In the genomic region with DNA sequence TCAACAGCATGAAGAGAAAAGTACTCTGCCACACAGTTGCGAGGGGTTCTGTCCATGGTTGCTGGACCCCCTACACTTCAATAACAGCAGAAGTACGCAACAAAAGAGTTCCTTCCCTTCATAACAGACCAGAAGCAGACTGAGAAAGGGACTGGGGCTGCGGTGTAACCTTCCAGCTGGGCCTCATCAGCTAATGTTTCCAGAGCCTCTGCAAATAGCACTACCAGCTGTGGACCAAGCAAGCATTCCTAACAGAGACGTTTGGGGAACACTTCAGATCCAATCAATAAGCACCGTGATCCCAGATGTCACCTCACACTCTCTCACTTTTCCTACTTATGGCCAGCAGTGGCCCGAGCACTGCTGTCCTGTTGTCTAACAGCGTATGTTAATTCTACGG, we compare ENCODE assay signal across 18 mouse cellular contexts. TPM values are rescaled to one million over a fixed set of nuclear protein-coding genes. Genes with fewer than 3 reads are reported as not detected.
"Had no signal": no experiment of that assay in that cellular context is flagged by ENCODE, and none has a peak within 500 bp of the region (broad histone marks: within the 10 kb centered on the region; RNA-seq: fewer than 3 reads in every experiment).

No protein-coding gene starts in this region.

- H3K27me3 ChIP-seq: midbrain, embryonic 13.5 days had no signal

- DNase-seq: kidney, adult 2 months; lung, adult 18-20 months; right cerebral cortex, postnatal 14 days; thymus, adult 2 months; thymus, postnatal 25 days had no signal

- H3K9ac ChIP-seq: liver, embryonic 14.5 days; midbrain, embryonic 13.5 days; stomach, embryonic 15.5 days had no signal

- H3K9me3 ChIP-seq: midbrain, embryonic 13.5 days; stomach, embryonic 15.5 days had no signal

- H3K27ac ChIP-seq: left cerebral cortex, adult 2 months; liver, embryonic 14.5 days; midbrain, embryonic 13.5 days; stomach, embryonic 15.5 days had no signal

- H3K4me3 ChIP-seq: left cerebral cortex, adult 2 months; midbrain, embryonic 13.5 days; stomach, embryonic 15.5 days had no signal

- H3K4me2 ChIP-seq: midbrain, embryonic 13.5 days; stomach, embryonic 15.5 days had no signal

- H3K4me1 ChIP-seq: midbrain, embryonic 13.5 days; stomach, embryonic 15.5 days had no signal

- ATAC-seq: inflammation-experienced regulatory T-cells, adult 6 months; midbrain, embryonic 13.5 days had no signal

- H3K36me3 ChIP-seq: midbrain, embryonic 13.5 days; stomach, embryonic 15.5 days had no signal

RNA-seq across cellular contexts. Expression of a gene that starts 34.1 kb away (rescaled TPM):
- polyA plus RNA-seq: inflammation-experienced regulatory T-cells, adult 6 months; kidney, adult 2 months; kidney, embryonic 16.5 days; limb, embryonic 11.5 days; liver, adult 2 months; liver, embryonic 14.5 days; midbrain, embryonic 13.5 days; midbrain, postnatal 0 days; neural tube, embryonic 14.5 days; spleen, adult 2 months; stomach, embryonic 15.5 days; thymus, adult 2 months; urinary bladder, adult 2 months had no signal

RNA-seq across cellular contexts. Expression of a gene that starts 37.3 kb away (rescaled TPM):
- polyA plus RNA-seq: inflammation-experienced regulatory T-cells, adult 6 months; kidney, adult 2 months; kidney, embryonic 16.5 days; limb, embryonic 11.5 days; liver, adult 2 months; liver, embryonic 14.5 days; midbrain, embryonic 13.5 days; midbrain, postnatal 0 days; neural tube, embryonic 14.5 days; spleen, adult 2 months; stomach, embryonic 15.5 days; thymus, adult 2 months; urinary bladder, adult 2 months had no signal

RNA-seq across cellular contexts. Expression of a gene that starts 40.5 kb away (rescaled TPM):
- polyA plus RNA-seq: inflammation-experienced regulatory T-cells, adult 6 months; kidney, adult 2 months; kidney, embryonic 16.5 days; limb, embryonic 11.5 days; liver, adult 2 months; liver, embryonic 14.5 days; midbrain, embryonic 13.5 days; midbrain, postnatal 0 days; neural tube, embryonic 14.5 days; spleen, adult 2 months; stomach, embryonic 15.5 days; testis, adult 2 months; thymus, adult 2 months; urinary bladder, adult 2 months had no signal

RNA-seq across cellular contexts. Expression of a gene that starts 43.7 kb away (rescaled TPM):
- polyA plus RNA-seq: inflammation-experienced regulatory T-cells, adult 6 months; kidney, adult 2 months; kidney, embryonic 16.5 days; limb, embryonic 11.5 days; liver, adult 2 months; liver, embryonic 14.5 days; midbrain, embryonic 13.5 days; midbrain, postnatal 0 days; neural tube, embryonic 14.5 days; spleen, adult 2 months; stomach, embryonic 15.5 days; testis, adult 2 months; thymus, adult 2 months; urinary bladder, adult 2 months had no signal

RNA-seq across cellular contexts. Expression of a gene that starts 46.8 kb away (rescaled TPM):
- polyA plus RNA-seq: inflammation-experienced regulatory T-cells, adult 6 months; kidney, adult 2 months; kidney, embryonic 16.5 days; limb, embryonic 11.5 days; liver, adult 2 months; liver, embryonic 14.5 days; midbrain, embryonic 13.5 days; midbrain, postnatal 0 days; neural tube, embryonic 14.5 days; spleen, adult 2 months; stomach, embryonic 15.5 days; thymus, adult 2 months; urinary bladder, adult 2 months had no signal
